Comparison of ENCODE assay signal across 8 mouse cellular contexts in genomic region chr2:122377215-122377674, GRCm38 (mm10). TPM values are rescaled to one million over a fixed set of nuclear protein-coding genes. Genes with fewer than 3 reads are reported as not detected.
A peak's percentile ranks its signal among the peaks of the same experiment; 100 is the strongest.
DNase-seq lines count a peak whose midpoint lies in the region; ATAC-seq lines count a peak whose summit lies in the region.

No protein-coding gene starts in this region.

- peak overlapping the region; percentile 40; the same call in 1 of the 2 replicates for H3K4me2 ChIP-seq in hindbrain, embryonic 11.5 days (replicated peaks; ENCODE audit: low read depth, low read length)

- no peaks in the 10 kb centered on the region for H3K4me1 ChIP-seq in hindbrain, embryonic 11.5 days (replicated peaks; ENCODE audit: control insufficient read depth, insufficient read depth, low read length)

- H3K27ac ChIP-seq in hindbrain, embryonic 11.5 days (ENCODE audit: low read depth, low read length), result peak overlapping the region; percentile 87

- no peaks in the 10 kb centered on the region for H3K9me3 ChIP-seq in hindbrain, embryonic 11.5 days (ENCODE audit: control insufficient read depth, low read length)

- peak; percentile 80 for DNase-seq in MEL-GATA-1-ER (ENCODE audit: extremely low read depth, low read depth)
- DNase-seq in cerebellum, adult 8-10 months, result peak; percentile 99
- DNase-seq in hindbrain, embryonic 11.5 days (ENCODE audit: low spot score), result peak; percentile 99
- DNase-seq in layer of hippocampus, postnatal 10 days (ENCODE audit: low spot score in 2 of 2), result peak; percentile 98 to 99
- DNase-seq in lung, postnatal 10 days, result peak; percentile 98
- peak; percentile 95 for DNase-seq in ovary, postnatal 36 days (ENCODE audit: low spot score)
- peak; percentile 98 for DNase-seq in thymus, postnatal 25 days

- under 1% methylated on average over 28 of the region's 28 CpGs for WGBS in hindbrain, embryonic 11.5 days

- no peaks in the 10 kb centered on the region for H3K36me3 ChIP-seq in hindbrain, embryonic 11.5 days (ENCODE audit: control insufficient read depth, insufficient read depth, low read length)

- peak; percentile 51 for ATAC-seq in frontal cortex, adult (ENCODE audit: low TSS enrichment)
- ATAC-seq in hindbrain, embryonic 11.5 days (ENCODE audit: low FRiP score), result peak; percentile 91

- peak overlapping the region; percentile 65 for H3K4me3 ChIP-seq in hindbrain, embryonic 11.5 days (ENCODE audit: low read depth, low read length)

- H3K9ac ChIP-seq in hindbrain, embryonic 11.5 days (ENCODE audit: low read depth, low read length), result peak overlapping the region; percentile 67

- no peaks in the 10 kb centered on the region for H3K27me3 ChIP-seq in hindbrain, embryonic 11.5 days (ENCODE audit: control insufficient read depth, insufficient read depth, low read length)

RNA-seq across cellular contexts. Expression of gene Shf, which starts 8.3 kb away (rescaled TPM):
- polyA plus RNA-seq in hindbrain, embryonic 11.5 days (2014; fragmentation: Nextera tagmentation; extraction: Ambion mirVana), result 10.3 and 11.7 TPM in 2 replicates
- total RNA-seq in layer of hippocampus, postnatal 10 days (2021), result 10 to 100 TPM; 60.7 to 63.5 TPM

RNA-seq across cellular contexts. Expression of gene Slc28a2, which starts 49.0 kb away (rescaled TPM):
- polyA plus RNA-seq in hindbrain, embryonic 11.5 days (2014; fragmentation: Nextera tagmentation; extraction: Ambion mirVana), result 0.07 TPM in 1 of 2 replicates, not detected in the other
- total RNA-seq in layer of hippocampus, postnatal 10 days (2021), result under 1 TPM; 0.25 to 0.36 TPM

Comparison
In these comparisons a context has a peak if more than half of its experiments do, and no peak if none do; other contexts are left out.
1. Peak in every context shown above with its lines: DNase-seq, ATAC-seq, H3K4me3 ChIP-seq and H3K27ac ChIP-seq.